Mouse (Mus musculus) brain, embryonic 18.5 days (tissue): Measurements from ENCODE around the gene Klk15.
"Not testable (repeated sequence)": the region's sequence is repeated elsewhere in the genome, so short reads cannot be mapped to it uniquely, and the experiment has no call there.

Experiments used
- DNase-seq: peaks from one replicate; pipeline ENCODE4 v3.0.0-alpha.2; 2012; ENCODE audit warnings: low read depth, low spot score

The Klk15 gene

GRCm38 (mm10) chr7:43975761-43976160 lies 42.2 kb downstream of the Klk15 start, which contains the start of gene Klk1b9:
Klk1b9 (plus strand) TSS chr7:43976061.
- not testable (repeated sequence) for DNase-seq

GRCm38 (mm10) chr7:43985657-43986056 lies 52.1 kb downstream of the Klk15 start:
- DNase-seq, result no peak
